Mouse (Mus musculus): ENCODE measurements around the gene Psg25. TPM values are rescaled to one million over a fixed set of nuclear protein-coding genes. Genes with fewer than 3 reads are reported as not detected.

Gene Psg25
- not detected in 2 replicates for polyA plus RNA-seq (2012; rRNA removed)

GRCm38 (mm10) chr7:18532169-18532568, at the start of gene Psg25:
Psg25 (minus strand) TSS chr7:18532269.

GRCm38 (mm10) chr7:18567205-18567604, 35.1 kb upstream of the Psg25 start, which contains the start of gene Psg27:
Psg27 (minus strand) TSS chr7:18567305.

GRCm38 (mm10) chr7:18484077-18484476, 48.0 kb downstream of the Psg25 start, which contains the start of gene Psg26:
Psg26 (minus strand) TSS chr7:18484177.

Other genes with a start within 250 kb of the Psg25 start
- gene Psg18, start 177.3 kb downstream of the Psg25 start, polyA plus RNA-seq (2012; rRNA removed) = not detected in 2 replicates
- gene Psg28, start 100.2 kb downstream of the Psg25 start, polyA plus RNA-seq (2012; rRNA removed) = 0.02 TPM in 1 of 2 replicates, not detected in the other
- gene Psg26, start 48.1 kb downstream of the Psg25 start, polyA plus RNA-seq (2012; rRNA removed) = not detected in 2 replicates
- gene Psg27, start 35.0 kb upstream of the Psg25 start, polyA plus RNA-seq (2012; rRNA removed) = not detected in 2 replicates
- 0.03 TPM in 1 of 2 replicates, not detected in the other for gene Psg23, start 84.2 kb upstream of the Psg25 start, polyA plus RNA-seq (2012; rRNA removed)
- gene Psg21, start 124.5 kb upstream of the Psg25 start, polyA plus RNA-seq (2012; rRNA removed) = not detected in 2 replicates
- not detected in 2 replicates for gene Psg20, start 153.9 kb upstream of the Psg25 start, polyA plus RNA-seq (2012; rRNA removed)
- not detected in 2 replicates for gene Psg22, start 185.8 kb upstream of the Psg25 start, polyA plus RNA-seq (2012; rRNA removed)

Measured in central nervous system, embryonic 14 days (tissue).